Mouse (Mus musculus) ES-CJ7 (cell line): ENCODE measurements at regions not wholly inside any gene's neighbourhood (a gene's known extent, or its start where the extent isn't known, plus 50 kb on each side); places are given as distances from the start of the nearest gene placed in this dataset.
A peak's percentile ranks its signal among the peaks of the same experiment; 100 is the strongest.

Experiments
- DNase-seq: peaks from one replicate; pipeline ENCODE4 v3.0.0; 2011; ENCODE audit warnings: low read depth, low spot score

DNA sequence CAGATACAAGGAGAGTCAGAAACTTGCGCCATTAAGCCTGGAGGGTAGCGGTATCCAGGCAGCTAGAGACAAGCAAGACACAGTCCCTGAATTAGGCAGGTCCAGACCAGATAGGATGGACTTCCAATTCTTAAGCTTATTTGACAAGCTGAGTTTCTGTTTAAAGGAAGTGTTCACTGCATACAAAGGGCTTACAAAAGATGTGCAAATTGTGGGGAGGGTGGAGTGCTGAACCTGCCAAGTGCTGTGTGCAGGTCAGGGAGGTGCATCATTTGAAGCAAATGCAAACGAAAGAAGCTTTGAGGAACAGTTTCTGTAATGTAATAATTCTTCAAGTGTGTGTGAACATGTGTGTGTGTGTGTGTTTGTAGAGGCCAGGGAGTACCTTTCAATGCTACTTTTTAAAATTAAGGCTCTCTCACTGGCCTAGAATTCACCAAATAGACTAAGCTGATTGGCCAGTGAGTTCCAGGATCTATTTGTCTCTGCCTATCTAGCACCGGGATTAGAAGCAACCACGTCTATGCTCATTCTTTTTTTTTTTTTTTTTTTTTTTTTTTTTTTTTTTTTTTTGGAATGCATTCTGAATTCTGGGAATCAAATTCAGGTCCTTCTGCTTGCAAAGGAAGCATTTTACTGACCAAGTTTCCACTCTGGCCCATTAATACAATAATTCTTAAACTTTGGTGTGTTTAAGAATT is 74.6 kb upstream of the Gm4894 start:
- peak; percentile 76 for DNase-seq

- DNase-seq, result no peak
These were observed 71.8 kb upstream of the Gm4894 start for GRCm38 (mm10) chr9:49178561-49178960.

DNA sequence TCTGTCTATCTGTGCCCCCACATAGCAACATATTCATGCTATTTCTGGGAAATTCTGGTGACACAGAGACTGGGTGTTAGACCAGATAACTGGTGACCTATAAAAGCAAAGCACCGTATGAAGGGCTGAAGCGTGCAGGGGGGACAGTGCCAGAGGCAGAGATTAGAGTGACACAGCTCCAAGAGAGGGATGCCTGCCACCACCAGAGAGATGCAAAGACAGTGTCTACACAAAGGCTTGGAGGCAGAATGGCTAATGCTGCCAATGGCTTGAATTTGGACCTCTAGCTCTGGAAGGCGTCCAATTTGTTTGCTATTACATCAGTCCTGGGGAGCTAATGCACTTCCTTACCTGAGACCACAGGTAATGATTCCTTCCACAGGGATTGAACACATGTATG is 65.5 kb upstream of the Gm4894 start:
- DNase-seq, result no peak

DNA sequence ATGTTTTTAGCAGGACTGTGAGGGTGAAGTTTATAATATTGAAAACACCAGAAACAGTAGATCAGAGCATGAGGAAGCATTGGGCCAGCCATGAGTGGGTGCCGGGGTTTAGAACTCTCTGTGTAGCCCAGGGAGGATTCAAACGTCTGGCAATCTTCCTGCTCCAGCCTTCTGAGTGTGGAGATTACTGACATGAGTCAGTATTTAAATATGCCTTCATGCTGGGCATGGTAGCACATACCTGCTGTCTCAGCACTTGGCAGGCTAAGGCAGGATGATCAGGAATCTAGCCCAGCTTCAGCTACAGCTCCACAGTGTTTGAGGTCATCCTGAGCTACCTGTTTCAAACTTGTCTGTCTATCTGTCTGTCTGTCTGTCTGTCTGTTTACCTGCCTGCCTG is 60.9 kb upstream of the Gm4894 start:
- no peak for DNase-seq

- no peak for DNase-seq
These were observed 57.6 kb upstream of the Gm4894 start for GRCm38 (mm10) chr9:49192776-49193175.
